Mouse (Mus musculus) adrenal gland, adult (tissue): ENCODE data around the gene Phka2.

ENCODE experiments used
- DNase-seq, 2 experiments: peaks; one replicate each; pipeline ENCODE4 v3.0.0; 2022 to 2023; ENCODE audit warnings: low spot score in 1 of 2; ENCODE audit not compliant: inconsistent age in 2 of 2

The Phka2 gene

GRCm38 (mm10) chrX:160502048-160503041, at the start of gene Phka2:
Phka2 (plus strand) TSS chrX:160502166.
- peak; percentile 87 to 95 for DNase-seq

GRCm38 (mm10) chrX:160455686-160456085, 46.3 kb upstream of the Phka2 start:
- DNase-seq, result peak in 1 of 2 experiments; percentile 31

GRCm38 (mm10) chrX:160471257-160471786, 30.6 kb upstream of the Phka2 start:
- DNase-seq, result peak in 1 of 2 experiments; percentile 66

GRCm38 (mm10) chrX:160489784-160490183, 12.2 kb upstream of the Phka2 start:
- no peak for DNase-seq

GRCm38 (mm10) chrX:160494333-160494732, 7.6 kb upstream of the Phka2 start:
- peak in 1 of 2 experiments; percentile 64 for DNase-seq

- DNase-seq, result no peak
These were observed 7.0 kb upstream of the Phka2 start for GRCm38 (mm10) chrX:160494921-160495320.

GRCm38 (mm10) chrX:160496473-160496872, 5.5 kb upstream of the Phka2 start:
- no peak for DNase-seq

- DNase-seq, result no peak
These were observed 871 bp upstream of the Phka2 start for GRCm38 (mm10) chrX:160501095-160501494.

GRCm38 (mm10) chrX:160501687-160502047, 299 bp upstream of the Phka2 start:
- DNase-seq, result no peak

GRCm38 (mm10) chrX:160509046-160509445, 7.1 kb downstream of the Phka2 start:
- DNase-seq, result peak; percentile 10 to 71

- no peak for DNase-seq
These were observed 8.2 kb downstream of the Phka2 start for GRCm38 (mm10) chrX:160510197-160510596.

- no peak for DNase-seq
These were observed 14.1 kb downstream of the Phka2 start for GRCm38 (mm10) chrX:160516027-160516426.

- DNase-seq, result peak in 1 of 2 experiments; percentile 35
These were observed 40.8 kb downstream of the Phka2 start for GRCm38 (mm10) chrX:160542772-160543171.

- peak in 1 of 2 experiments; percentile 33 for DNase-seq
These were observed 46.9 kb downstream of the Phka2 start for GRCm38 (mm10) chrX:160548875-160549274.

- DNase-seq, result no peak
These were observed 50.1 kb downstream of the Phka2 start for GRCm38 (mm10) chrX:160552066-160552465.

- DNase-seq, result peak in 1 of 2 experiments; percentile 57
These were observed 81.6 kb downstream of the Phka2 start for GRCm38 (mm10) chrX:160583589-160583988.

GRCm38 (mm10) chrX:160584148-160584838, 82.3 kb downstream of the Phka2 start:
- no peak for DNase-seq

- no peak for DNase-seq
These were observed 83.1 kb downstream of the Phka2 start for GRCm38 (mm10) chrX:160585110-160585509.

- no peak for DNase-seq
These were observed 86.6 kb downstream of the Phka2 start for GRCm38 (mm10) chrX:160588523-160588922.

GRCm38 (mm10) chrX:160590147-160590546, 88.2 kb downstream of the Phka2 start:
- no peak for DNase-seq

- no peak for DNase-seq
These were observed 91.0 kb downstream of the Phka2 start for GRCm38 (mm10) chrX:160592933-160593332.

- no peak for DNase-seq
These were observed 96.1 kb downstream of the Phka2 start for GRCm38 (mm10) chrX:160598055-160598454.
